Mouse (Mus musculus): ENCODE results near the gene Pskh1.

The Pskh1 gene

DNA sequence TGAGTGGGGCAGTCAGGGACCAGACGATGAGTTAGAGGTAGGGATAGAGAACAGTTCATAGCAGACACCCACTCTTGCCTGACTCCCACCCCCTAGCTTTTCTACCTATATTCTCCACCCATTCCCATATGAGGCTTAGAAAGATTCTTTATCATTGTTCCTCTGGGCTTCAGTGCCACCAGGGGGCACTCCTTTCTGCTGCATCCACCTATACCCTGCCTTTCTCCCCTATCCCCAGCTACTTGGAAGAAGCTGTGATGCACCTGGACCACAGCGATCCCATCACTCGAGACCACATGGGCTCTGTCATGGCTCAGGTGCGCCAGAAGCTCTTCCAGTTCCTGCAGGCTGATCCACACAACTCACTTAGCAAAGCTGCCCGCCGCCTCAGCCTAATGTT, 7.8 kb upstream of the Pskh1 start:
- in situ Hi-C loops (cut with MseI, MboI) = no loop called here

DNA sequence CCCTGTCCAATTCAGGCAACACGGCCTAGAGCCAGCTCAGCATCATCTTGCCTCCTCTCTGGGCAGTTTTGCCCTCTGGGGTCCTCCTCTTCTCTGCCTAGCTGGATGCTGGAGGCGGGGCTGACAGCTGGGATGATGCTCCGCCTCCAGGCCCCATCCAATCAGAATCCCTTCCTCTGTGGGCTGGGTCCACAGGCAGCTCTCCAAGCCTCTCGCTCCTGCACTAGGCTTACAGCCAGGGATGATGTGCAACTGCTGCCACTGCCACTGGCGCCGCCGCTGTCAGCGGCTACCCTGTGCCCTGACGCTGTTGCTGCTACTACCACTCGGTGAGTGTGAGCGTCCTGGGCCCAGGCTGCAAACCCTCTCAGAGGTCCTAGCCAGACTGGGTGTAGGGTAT, 6.9 kb upstream of the Pskh1 start, which contains the start of gene Nrn1l:
TSS of gene Nrn1l (plus strand) at position 229 of the 400 bp plus-strand sequence.
- in situ Hi-C loops (cut with MseI, MboI) = no loop called here

DNA sequence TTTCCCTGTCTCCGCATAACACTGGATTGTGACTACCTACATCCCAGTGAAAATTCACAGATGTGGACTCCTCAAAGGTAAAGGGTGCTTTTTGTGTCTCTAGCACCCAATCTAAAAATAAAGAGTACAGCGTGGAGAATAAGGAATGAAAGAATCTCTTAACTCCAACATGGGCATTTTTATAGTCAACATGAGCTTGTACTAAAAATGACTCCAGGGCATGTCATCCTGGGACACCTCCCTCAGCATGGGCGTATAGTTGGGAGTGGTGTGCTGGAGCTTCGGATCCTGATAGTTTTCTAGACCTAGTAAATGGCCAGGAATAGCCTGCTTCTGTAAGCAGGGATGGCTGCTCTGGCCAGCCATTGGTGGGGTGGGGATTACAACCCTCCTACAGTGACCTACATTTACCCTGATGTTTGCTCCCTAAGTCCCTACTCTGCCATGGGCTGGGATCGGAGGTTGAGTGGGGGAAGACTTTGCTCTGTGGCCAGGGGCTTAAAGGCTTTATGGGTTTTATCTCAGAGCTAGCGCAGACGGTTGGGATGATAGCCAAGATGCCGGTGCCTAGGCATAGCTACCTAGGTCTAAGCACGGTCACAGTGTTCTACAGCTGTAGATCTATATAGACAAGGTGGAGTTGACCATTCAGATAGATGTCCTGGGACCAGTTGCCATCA, 2.3 kb upstream of the Pskh1 start:
- in situ Hi-C loops (cut with MseI, MboI) = no loop called here

DNA sequence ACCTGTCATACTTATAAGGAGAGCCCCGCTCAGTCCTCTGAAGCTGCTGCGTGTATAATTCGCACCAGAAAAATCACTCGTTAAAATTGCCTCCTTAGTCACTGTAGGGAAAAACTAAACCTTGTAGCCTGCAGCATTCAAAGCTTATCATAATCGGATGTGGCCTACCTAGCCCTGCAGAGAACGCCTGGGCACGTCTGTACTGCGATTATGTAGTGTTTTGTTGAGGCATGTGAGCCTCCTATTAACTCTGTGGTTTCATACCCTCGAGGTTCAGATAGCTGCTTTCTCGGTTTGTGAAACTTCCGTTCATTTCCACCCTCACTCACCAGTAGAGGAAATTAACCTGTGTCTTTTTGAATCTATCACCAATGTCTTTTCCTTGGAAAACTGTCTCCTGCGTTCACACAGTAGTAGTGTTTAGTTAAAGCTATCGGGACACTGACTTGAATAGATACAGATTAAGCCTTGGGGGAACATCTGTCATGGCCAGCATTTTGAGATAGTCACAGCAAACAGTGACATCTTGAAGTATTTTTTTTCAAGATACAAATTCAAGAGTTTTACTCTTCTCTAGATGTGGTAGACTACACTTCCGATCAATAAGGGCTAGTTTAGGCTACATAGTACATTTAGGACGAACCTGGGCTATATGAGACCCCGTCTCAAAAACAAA, 838 bp downstream of the Pskh1 start:
- in situ Hi-C loops (cut with MseI, MboI) = no loop called here

GRCm38 (mm10) chr8:105919390-105919789, 19.1 kb downstream of the Pskh1 start:
- in situ Hi-C loops (cut with MseI, MboI) = no loop called here

GRCm38 (mm10) chr8:105925123-105925522, 24.9 kb downstream of the Pskh1 start:
- in situ Hi-C loops (cut with MseI, MboI) = no loop called here

GRCm38 (mm10) chr8:105930602-105931001, 30.4 kb downstream of the Pskh1 start:
- in situ Hi-C loops (cut with MseI, MboI) = no loop called here

DNA sequence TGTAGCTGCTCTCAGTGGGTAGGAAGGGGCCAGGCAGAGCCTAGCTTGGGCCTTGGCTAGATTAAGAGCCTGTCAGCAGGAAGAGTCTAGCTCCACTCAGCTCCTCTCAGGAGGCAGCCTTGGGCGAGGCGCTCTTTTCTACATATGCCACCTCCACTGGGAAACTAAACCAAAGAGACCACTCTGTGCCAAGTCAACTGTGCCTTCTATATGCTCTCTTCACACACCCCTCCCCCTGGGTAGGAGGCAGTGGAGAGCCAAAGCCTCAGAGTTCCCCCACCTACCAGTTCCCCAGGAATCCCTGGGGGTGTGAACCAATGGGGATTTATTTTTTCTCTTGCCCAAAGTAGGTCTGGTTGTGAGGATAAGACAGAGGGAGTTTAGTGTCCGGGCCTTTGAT, 31.0 kb downstream of the Pskh1 start:
- in situ Hi-C loops (cut with MseI, MboI) = no loop called here

DNA sequence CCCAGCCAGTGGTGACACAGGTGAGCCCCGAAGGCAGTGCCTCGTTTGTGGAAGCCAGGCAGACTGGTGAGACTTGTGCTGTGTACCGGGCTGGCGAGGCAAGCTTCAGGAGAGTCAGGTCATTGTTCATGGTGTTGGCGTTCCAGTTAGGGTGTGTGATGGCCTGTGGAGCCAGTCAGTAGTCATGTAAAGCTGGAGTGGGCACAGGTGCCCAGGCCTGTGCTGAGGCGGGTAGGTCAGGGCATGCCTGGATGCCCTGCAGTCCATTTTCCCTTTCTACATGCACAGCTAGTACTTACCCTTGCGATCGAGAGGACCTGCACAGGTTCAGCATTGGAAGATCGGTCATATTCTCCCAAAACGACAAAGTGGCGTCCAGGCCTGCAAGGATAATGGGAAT, 32.3 kb downstream of the Pskh1 start:
- in situ Hi-C loops (cut with MseI, MboI) = no loop called here

GRCm38 (mm10) chr8:105933762-105934161, 33.5 kb downstream of the Pskh1 start, which contains the start of gene Ctrl:
Ctrl (minus strand) TSS chr8:105933862.
- in situ Hi-C loops (cut with MseI, MboI) = no loop called here

GRCm38 (mm10) chr8:105935105-105935504, 34.9 kb downstream of the Pskh1 start:
- in situ Hi-C loops (cut with MseI, MboI) = no loop called here

DNA sequence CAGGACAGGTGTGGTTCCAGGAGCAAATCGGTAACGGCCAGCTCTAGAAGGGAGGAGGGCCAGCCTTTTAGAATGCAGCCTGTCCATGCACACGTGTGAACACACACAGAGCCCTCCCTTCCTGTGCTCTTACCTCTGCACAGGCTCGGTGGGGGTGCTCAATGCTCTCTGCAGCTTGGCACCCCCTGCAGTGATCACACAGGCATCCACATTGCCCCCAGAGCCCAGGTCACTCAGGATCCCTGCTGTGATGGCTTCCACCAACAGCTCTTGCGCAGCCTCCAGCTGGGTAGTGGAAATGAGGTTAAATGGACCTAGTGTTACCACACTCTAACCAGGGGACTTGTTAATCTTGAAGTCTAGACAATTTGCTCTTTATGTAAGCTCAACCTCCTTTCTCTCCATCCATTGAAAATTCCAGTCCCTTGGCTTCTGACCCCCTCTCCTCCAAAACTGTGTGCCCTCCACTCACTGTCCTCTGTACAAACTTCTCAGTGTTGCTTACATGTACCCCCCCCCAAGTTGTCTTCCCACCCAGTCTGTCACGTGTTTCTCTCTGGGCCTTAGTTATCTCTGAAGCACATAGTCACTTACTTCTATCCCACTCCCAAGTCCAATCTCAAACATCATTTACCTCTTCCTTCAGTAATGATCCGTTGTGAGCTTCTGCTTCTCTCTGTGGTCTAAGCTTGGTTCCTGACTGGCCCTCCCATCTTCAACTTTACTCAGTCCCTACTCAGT, 35.8 kb downstream of the Pskh1 start:
- in situ Hi-C loops (cut with MseI, MboI) = no loop called here

GRCm38 (mm10) chr8:105936866-105937475, 36.7 kb downstream of the Pskh1 start:
- in situ Hi-C loops (cut with MseI, MboI) = no loop called here

DNA sequence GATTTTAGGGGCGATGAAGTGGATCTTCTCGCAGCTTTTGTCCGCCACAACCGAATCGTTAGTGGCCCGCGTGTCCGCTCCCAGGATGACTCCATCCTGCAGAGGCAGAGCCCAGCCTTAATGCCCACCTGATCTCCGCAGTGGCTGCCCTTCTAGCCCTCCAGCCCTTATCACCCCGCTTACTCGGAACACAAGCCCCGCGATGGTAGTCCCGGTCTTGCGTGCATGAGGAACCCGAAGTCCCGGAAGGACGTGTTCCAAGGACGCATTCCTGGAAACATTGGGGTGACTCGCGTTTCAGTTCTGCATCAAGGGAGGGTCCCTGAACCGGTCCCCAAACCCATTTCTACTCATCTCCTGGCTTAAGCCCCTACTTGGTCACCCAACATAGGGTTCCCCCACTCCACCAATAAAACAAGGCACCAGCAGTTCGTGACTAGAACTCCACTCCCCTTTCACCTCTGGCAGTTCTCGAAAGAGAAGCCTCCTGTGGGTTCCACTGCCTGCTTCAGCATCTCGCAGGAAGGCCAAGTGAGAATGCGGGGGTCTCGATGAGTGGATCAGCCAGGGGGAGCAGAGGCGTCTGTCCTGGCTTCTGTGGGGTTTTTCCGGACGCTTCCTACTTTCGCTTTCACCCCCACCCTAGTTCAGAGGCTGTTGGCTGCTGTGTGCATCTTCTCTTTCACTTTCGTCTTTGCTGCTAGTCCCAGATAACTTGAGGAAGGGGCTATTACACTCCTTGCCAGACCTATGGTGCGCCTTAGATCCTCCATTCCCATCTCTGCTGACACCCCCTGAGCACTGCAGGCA, 37.5 kb downstream of the Pskh1 start:
- in situ Hi-C loops (cut with MseI, MboI) = no loop called here

DNA sequence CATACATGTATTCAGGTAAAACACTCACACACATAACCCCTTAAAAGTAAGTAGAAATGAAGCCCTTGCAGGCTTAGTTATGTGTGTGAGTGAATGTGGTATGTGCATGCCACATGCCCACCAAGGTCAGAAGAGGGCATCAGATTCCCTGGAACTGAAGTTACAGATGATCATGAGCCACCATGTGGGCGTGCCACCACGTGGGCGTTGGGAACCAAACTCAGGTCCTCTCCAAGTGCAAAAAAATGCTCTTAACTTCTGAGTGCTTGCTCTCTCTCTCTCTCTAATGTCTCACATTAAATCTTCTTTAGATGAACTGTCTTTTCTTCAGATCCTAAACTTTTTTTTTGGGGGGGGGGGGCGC, 38.0 kb downstream of the Pskh1 start, which contains the start of gene Psmb10:
TSS of gene Psmb10 (minus strand) at position 139 of the 364 bp plus-strand sequence.
- in situ Hi-C loops (cut with MseI, MboI) = no loop called here

- in situ Hi-C loops (cut with MseI, MboI) = no loop called here
These were observed 41.8 kb downstream of the Pskh1 start for GRCm38 (mm10) chr8:105942026-105942425.

DNA sequence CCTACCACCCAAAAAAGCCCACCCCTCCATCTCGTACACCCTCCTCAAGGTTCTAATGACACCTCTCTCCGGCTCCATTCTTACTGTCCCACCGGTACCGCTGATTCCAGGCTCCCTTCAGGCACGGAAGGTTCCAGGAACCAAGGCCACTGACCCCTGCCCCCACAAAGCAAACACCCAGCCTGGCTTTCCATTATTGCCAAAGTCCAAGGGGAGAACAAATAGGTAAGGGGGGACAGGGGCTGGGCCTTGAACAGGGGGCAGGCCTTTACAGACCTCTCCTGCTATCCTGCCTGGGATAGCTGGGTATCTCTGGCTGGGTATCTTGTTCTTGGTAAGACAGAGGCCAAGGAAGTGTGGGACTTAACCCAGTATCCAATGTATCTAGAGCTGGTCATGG, 42.3 kb downstream of the Pskh1 start:
- in situ Hi-C loops (cut with MseI, MboI) = no loop called here

- in situ Hi-C loops (cut with MseI, MboI) = no loop called here
These were observed 43.1 kb downstream of the Pskh1 start, which contains the start of gene Lcat for GRCm38 (mm10) chr8:105943321-105943739. Lcat (minus strand) TSS chr8:105943382.

- in situ Hi-C loops (cut with MseI, MboI) = no loop called here
These were observed 49.1 kb downstream of the Pskh1 start for GRCm38 (mm10) chr8:105949350-105949749.

GRCm38 (mm10) chr8:105951057-105951659, 50.9 kb downstream of the Pskh1 start:
- in situ Hi-C loops (cut with MseI, MboI) = no loop called here

DNA sequence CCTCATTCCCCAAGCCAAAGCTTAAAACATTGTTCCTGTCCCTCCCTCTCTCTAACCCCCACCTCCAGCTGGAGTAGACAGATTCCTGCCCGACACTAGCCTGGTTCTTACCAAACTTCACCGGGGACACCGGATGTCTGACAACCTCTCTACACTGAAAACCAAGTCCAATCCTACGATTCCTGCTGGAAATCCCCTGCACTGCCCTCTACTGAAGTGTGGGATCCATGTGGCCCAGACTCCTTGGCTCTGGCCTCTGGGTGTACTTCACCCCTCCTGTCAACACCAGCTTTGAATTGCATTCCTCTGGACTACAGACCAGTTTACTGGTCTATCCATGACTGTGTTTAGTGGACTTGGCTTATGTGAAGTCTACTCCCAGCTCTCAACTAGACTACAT, 56.3 kb downstream of the Pskh1 start:
- in situ Hi-C loops (cut with MseI, MboI) = no loop called here

Measured in mouse trophoblast stem cell (cell line).